Mouse (Mus musculus) T-helper 2 cell (primary cell): ENCODE measurements at regions not wholly inside any gene's neighbourhood (a gene's known extent, or its start where the extent isn't known, plus 50 kb on each side); places are given as distances from the start of the nearest gene placed in this dataset.

Source experiments
- in situ Hi-C: fragments of 300-600 bp; cut with MboI, MseI; formaldehyde crosslinking; loops from one replicate; pipeline ENCODE4 v1.15.1; 2025; ENCODE audit warnings: high pct_unique_total_duplicates

DNA sequence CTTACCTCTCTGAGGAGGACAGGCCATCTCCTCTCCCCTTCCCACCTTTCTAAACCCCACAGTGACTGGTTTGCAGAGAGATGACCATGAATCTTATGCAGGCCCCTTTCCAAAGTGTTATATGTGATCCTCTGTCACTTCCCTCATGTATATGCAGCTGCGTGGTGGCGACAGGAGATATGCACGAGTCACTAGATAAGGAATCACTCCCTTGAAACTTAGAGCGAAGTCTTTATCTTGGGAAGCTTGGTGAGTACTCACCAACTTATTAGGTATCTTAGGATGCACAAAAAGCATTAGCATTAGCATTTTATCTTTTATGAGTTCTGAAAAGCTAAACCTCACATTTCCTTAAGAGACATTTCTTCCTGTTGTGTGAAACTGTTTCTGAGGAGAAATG lies 421.9 kb downstream of the Tmem161b start:
- in situ Hi-C loops = no loop called here

DNA sequence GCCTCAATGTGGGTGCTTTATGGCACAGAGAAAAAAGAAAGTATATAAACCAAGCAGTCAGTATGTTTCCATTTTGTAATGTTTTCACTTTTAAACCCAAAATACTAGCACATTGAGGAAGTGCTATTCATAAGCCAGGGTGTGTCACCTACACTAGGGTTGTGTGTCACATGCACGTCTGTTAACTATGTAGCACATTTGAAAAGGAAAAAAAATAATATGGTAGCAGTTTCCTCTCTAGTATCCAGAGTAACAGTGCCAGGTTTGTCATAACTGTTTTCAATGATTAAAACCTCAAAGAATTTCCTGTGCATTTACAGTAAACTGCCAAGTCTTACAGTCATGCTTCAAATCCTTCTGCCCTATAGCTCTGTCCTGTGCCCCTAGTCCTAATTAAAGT lies 424.8 kb downstream of the Tmem161b start:
- in situ Hi-C loops = no loop called here

DNA sequence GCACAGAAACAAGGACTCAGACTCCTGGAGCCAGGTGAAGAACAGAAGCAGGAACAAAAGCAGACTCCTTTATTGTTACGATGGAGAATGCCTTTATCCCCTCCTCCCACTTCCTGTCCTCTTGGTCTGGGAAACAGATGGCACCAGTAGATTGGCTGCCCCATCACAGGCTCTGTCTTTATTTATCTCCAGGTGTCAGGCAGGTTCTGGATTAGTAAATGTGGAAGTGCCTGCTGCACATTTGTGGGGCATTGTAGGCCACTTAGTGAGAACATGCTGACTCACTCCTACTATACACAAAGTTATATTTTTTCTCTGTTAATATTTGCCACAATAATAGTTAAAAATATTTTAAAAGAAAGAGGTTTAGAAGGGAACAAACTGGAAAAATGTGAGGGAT lies 426.0 kb downstream of the Tmem161b start:
- in situ Hi-C loops = no loop called here

DNA sequence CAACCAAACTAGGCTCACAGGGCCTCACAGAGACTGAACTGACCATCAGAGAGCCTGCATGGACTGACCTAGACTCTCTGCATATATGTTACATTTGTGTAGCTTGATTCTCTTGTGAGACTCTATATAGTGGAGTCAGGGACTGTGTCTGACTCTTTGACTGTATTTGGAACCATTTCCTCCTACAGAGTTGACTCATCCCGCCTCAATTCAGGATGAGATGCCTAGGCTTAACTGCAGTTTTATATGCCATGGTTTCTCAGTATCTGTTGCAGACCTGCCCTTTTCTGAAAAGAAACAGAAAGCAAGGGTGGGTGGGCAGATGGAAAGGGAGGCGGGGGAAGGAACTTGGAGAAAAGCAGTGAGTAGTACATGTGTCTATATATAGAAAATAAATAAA lies 441.9 kb downstream of the Tmem161b start:
- in situ Hi-C loops = no loop called here

DNA sequence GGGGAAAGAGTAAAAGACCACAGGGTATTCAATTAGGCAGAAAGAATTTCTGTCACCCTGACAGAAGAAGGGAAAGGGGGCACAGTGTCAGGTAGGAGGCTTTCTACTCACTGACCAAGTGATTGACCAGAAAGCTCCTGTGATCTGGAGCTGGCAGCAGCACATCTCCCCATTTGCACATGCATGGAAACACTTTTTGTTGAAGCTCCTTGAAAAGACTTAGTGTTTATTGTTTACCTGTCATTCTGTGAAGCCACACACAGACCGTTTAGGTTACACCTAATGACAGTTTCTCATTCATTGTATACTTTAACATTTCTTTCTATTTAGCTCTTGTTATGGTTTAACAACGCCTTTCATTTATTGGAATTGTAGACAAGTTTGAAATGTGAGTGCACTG lies 458.9 kb downstream of the Tmem161b start:
- in situ Hi-C loops = no loop called here

DNA sequence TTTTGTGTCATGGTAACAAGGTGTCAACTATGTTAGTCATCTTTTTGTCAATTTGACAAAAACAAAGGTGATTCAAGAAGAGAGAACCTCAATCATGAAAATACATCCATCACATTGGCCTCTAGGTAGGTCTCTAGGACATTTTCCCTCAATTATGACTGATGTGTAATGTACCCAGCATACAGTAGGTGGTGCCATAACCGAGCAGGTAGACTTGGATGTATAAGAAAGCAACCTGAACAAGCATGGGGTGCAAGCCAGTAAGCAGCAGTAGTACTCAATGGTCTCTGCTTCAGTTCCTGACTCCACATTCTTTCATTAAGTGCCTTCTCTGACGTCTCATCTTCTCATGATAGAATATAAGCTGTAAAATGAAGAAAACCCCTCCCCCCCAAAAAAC lies 463.8 kb downstream of the Tmem161b start:
- in situ Hi-C loops = no loop called here

DNA sequence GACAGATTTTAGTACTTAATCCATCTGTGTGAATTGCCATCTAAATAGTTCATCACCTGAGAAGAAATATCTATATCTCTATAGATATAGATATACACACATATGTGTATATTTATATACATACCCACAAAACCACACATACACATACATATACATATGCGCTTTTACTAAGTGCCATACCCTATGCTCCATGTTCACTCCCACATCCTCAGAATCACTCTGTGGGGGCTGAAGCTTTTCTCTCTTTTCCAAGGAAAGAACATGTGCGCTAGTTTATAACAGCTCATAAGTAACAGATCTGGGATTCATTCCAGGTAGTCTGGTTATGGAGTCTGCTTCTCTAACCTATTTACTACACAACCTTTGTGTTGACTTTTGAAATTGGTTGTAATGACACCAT lies 471.4 kb downstream of the Tmem161b start:
- in situ Hi-C loops = no loop called here

DNA sequence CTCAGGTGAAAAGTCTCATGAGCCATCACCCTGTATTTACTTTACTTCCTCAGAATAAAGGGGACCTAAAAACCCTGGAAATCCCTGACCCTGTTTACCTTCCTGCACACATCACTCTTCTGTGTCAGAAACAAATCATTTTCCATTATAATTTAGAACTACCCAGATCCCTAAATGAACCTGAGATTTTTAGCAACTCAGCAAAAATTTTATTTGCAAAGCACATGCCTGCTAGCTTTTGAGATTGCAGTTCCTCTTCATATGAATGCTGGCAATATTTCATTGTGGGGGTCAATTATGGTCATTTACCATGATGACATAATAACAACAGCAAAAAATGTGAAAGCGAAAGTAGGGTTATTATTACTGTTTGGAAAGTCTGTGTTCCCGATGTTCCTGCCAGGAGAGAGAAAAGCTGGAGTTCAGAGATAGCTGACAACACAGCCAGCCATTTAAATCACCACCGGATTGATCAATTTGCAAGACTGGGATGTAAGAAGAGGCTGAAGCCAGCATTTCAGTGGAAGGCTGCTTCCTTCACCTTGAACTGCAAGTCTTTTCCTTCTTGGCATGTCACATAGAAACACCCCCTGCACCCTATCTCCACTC lies 476.5 kb downstream of the Tmem161b start:
- in situ Hi-C loops = no loop called here

DNA sequence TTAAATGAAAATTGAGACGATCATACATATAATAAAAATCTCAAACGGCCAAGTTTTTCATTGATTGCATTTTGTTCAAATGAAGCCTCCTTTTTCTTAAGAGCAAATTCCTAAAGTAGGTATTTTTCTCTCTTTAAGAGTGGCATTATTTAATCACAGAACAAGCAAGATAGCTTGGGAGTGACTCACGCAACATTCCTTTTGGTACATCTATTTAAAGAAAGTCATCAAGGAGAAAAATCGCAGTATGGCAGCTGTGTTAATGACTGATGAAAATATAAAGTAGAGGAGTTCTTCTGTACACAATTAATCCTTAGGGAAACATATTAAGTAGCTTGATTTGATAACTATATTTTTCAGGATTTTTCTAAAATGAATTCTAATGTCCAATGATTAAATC lies 448.0 kb upstream of the Ccnh start:
- in situ Hi-C loops = no loop called here

DNA sequence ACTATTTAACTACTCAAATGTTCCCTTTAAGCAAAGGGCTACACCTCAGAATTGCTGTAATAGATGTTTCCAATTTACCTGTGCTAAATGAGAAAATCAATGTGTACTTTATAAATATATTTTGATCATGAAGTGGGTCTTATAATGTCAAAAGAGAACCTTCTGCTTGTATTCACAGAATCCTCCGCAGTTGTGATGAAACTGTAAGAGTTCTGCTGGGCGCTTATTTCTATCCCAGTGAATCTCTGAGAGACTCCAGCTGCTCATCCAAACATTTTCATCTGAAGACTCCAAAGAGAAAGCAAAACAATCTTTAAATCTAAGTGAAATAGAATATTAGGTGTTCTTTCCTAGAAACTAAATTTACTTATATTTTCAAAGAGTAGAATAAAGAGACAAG lies 440.9 kb upstream of the Ccnh start:
- in situ Hi-C loops = no loop called here

DNA sequence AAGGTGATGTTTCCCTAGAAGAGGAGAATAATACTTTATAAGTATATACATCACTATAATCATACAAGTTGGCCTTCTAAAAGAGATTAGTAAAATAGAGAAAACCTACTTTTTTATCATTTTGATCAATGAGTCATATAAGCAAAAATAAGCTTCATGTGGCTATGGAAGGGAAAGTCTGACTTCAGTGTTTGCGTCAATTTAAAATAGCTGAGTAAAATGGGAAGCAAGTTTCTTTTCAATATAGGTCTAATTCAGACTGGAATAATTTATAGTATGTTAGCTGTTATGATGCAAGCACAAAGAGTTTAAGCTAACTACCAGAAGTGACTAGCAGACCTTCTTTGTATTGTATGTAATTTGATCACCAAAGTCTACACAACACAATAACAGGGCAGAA lies 440.0 kb upstream of the Ccnh start:
- in situ Hi-C loops = no loop called here

DNA sequence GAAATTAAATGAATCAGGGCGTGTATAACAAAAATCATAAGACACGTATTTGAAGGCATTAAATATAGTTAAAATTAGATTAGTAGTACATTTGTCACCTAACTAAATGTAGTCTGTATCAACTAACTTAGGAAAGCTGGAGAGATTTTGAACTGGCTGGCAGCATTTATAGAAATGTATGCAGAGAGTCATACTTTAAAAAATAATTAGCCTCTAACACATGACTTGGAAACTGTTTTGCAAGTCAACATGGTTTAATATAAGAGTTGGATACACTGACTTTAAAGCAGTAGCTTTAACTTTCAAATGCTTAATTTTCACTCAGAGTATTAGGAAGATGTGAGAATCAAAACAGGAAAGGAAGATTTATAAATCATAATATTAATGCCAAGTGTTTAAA lies 439.1 kb upstream of the Ccnh start:
- in situ Hi-C loops = loop anchor here (25.0 kb wide), 2 partner anchors 388 to 1238 kb away; partner anchors contain the start of gene Mef2c

DNA sequence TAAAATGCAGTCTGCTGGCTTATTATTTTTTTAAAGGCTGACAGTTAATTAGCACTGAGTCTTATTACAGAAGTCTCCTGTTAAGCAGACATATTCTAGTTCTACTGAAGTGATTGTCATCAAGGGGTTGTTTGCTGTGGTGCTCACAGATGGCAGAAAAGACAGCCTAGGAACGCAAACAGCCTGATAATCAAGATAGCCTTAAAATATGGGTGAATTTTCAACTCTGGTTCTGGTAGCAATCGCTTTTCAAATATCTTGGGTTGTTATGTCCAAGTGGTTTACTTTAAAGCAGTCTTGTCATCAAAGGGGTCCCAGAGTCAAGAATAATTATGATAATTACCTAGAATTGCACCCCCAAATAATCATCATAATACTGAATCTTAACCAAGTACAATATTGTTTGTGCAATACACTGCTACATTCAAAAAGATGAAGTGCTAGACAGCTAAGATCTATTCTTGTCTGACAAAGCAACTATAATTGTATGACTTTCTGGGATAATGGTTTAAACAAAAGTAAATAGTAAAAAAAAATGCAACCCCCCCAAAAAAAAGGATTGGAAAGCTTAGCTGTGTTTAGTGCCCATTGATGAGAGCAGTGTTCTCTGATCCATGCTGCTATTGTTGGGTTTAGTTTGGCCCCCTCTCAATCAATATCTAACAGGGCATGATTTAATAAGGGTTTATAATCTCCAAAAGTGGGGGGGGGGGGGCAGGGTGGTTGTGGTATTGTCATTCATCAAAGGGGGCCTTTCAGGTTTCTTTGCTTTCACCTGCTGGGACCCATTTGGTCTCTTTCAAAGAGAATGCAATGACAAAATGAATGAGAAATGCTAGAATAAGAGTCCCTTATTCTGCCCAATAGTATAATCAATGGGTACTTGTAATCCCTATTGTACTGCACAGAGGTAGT lies 437.4 kb upstream of the Ccnh start:
- in situ Hi-C loops = loop anchor here (25.0 kb wide), 2 partner anchors 390 to 1240 kb away; partner anchors contain the start of gene Mef2c

DNA sequence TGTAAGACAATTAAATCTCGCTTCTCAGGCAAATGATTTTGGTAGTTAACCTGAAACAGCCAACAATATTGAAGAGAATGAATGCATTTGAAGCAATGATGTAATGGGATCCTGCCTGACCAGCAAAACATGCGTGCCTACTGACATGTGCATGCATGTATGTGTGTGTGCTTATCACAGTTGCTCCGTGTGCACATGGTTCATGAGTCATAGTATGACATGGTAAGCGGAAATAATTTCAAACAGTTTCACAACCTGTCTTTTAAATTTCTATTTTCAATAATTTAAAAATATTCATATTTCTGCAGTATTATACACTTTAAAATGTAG lies 436.8 kb upstream of the Ccnh start:
- in situ Hi-C loops = loop anchor here (25.0 kb wide), 2 partner anchors 390 to 1240 kb away; partner anchors contain the start of gene Mef2c

DNA sequence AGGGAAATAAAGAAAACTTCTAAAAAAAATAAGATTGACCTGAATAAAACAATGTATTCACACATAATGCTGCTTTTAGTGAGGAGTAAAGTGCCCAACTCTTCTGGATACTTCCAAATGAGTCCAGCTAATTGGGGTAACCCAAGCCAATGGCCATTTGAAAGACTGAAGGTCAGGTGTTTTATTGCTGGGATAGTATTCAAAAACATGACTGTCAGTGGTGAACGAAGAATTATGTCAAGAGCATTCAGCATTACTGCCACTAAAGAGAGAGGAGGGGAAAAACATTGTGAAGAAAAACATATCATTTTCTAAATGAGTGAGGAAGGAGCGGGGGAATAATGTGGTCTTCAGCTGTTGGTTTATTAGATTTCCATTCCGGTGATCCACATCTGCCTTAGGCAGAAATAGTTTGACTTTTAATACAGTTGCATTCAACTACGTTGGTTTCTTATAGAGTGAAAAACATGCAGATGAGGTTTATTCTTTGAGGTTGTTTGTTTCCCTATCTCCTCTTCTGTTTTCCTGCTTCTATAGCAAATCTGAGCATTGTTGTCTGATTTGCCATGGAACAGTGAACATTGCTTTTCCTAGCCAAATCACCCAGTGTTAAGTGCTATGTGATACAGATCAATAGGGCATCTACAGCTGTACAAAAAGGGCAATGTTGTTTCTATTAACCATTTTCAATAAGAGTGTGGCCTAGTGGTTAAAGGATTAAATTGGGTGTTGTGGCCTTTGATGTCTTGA lies 435.3 kb upstream of the Ccnh start:
- in situ Hi-C loops = loop anchor here (25.0 kb wide), 2 partner anchors 392 to 1242 kb away; partner anchors contain the start of gene Mef2c

DNA sequence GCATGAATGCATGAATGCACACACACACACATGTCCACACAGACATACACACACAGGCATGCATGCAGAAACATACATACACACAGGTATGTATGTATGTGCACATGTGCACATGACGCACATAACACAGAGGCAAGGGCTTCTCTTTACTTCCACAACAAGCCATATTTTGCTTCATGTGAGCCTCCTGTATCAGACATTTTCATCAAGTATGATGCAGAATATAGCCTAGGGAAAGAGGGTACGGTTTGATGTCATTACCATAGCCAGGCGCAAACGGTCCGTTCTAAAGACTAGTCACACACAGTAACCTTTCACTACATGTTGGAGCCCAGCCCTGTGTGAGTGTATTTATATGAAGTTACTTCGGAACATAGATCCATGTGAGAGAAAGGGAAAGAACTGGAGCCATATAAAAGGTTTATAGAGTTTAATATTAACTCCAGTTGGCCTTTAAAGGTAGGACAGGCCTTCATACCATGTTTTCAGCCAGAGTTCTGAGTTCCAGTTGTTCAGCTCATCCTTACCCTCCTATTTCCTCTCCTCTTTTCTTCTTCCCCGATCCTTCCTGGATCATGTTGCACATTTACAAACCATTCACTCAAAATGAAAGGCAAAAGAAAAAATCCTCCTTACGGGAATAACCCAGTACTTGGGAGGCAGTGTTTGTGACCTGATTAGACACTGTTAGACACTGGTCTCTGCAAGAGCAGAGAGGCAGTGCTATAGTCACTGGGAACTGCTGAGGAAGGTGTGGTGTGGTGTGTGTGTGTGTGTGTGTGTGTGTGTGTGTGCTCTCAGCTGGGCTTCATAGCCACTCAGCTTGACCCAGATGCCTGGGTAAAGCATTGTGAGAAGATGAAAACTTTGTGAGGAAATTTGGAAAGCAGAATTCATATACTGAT lies 434.1 kb upstream of the Ccnh start:
- in situ Hi-C loops = loop anchor here (5.0 to 25.0 kb wide), 3 partner anchors 393 to 1243 kb away; partner anchors contain the start of gene Mef2c

DNA sequence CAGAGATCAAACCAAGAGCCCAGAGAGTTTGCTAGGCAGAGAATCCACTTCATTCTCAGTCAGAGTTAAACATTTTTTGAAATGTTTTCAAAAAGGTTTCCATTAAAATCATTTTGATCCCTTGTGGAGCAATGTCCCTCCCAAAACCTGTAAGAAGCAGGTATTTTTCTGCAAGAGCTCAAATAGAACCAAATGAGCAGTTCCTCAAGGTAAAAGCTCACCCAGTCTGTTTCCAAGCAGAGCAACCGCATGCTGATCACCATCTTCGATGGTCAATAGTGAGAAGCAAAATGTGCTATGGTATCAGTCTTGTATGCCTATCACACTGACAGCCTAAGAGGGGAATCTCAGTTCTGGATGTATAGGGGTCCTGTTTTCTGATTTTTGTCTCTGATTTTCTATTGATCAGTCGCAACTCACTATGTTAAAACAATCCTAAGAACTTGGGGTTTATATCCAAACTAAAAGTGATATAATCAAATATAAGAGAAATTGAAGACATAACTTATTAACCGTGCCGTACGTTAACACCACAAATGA lies 432.3 kb upstream of the Ccnh start:
- in situ Hi-C loops = loop anchor here (5.0 to 25.0 kb wide), 3 partner anchors 395 to 1245 kb away; partner anchors contain the start of gene Mef2c

DNA sequence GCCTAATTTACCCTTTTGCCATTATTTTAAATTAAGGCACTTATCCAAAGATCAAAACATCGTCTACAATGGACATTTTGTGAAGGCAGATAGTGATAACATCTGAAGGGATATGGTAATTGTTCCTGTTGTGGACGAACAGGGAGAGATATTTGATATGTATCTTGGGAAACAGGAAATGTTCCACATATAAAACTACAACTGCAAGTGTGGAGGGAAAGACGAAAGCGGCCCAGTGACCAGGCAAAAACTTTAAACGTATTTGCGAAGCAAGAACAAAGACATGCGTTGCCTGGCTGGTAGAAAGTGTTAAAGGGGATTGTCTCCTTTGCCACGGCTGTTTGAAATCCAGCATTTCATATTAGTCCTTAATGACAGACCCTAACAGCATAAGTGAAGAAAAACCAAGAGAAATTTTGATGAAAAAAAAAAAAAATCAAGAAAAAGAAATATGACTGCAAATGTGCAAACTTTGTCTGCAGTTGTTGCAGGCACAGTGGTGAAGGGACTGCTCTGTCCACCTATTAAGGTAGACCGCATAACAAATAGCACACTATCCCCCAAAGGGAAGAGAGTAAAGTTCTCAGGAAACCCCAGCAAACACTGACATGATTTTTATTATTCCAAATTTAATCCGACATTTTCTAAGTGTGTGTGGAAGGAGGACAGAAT lies 431.2 kb upstream of the Ccnh start:
- in situ Hi-C loops = loop anchor here (5.0 to 25.0 kb wide), 3 partner anchors 396 to 1246 kb away; partner anchors contain the start of gene Mef2c

DNA sequence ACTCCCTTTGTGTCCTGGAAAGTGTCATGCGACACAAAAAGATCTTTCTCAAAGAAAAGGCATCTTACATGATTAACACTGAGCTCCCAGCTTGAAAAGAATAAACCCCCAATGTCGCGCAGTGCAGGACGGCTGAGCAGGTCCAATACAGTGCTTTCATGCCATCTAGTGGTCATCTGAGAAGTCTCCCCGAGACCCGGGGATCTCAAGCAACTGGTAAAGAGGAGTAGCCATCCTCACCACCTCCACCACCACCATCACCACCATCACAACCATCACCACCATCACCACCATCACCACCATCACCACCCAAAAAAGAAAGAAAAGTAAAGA lies 430.7 kb upstream of the Ccnh start:
- in situ Hi-C loops = loop anchor here (5.0 to 25.0 kb wide), 3 partner anchors 396 to 1246 kb away; partner anchors contain the start of gene Mef2c

DNA sequence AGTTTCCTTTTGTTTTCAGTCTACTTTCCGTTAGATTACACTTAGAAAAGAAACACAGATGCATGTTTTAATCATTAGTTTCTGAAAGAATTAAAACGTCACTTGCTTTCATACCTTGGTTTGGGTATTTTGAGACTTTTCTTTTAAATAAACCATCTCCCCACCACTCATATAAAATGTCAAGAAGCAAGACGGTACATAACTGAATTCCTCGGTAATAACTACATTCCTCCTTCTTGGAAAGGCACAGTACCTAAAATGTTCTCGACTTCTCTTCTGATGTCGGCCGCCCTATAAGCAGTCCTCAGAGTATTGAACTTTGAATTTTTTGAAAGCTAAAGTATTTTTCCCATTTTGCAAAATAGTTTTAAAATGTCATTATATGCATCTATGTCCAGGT lies 430.1 kb upstream of the Ccnh start:
- in situ Hi-C loops = loop anchor here (5.0 to 25.0 kb wide), 3 partner anchors 397 to 1247 kb away; partner anchors contain the start of gene Mef2c
